Mouse (Mus musculus) forebrain, embryonic 14.5 days (tissue): ENCODE measurements around the gene Fscn1. TPM values are rescaled to one million over a fixed set of nuclear protein-coding genes. Genes with fewer than 3 reads are reported as not detected.

Experiments used
- ATAC-seq: fragments of 200-750 bp; cut with Nextera tagmentation; 2 replicates; pipeline ENCODE4 v1.8.0; 2017; ENCODE audit warnings: mild to moderate bottlenecking, moderate library complexity
- DNase-seq: peaks from one replicate; pipeline ENCODE4 v3.0.0-alpha.2; 2015; ENCODE audit warnings: low spot score
- H3K27ac ChIP-seq: fragments of 300-500 bp; sonication (generic); 2 replicates; pipeline ENCODE4 v1.5.1; 2014; ENCODE audit warnings: low read depth, mild to moderate bottlenecking, control low read depth, low read length, moderate library complexity
- H3K27me3 ChIP-seq: fragments of 300-500 bp; sonication (generic); replicated peaks from 2 replicates; pipeline ENCODE4 v1.6.1; 2014; ENCODE audit warnings: low read length, control low read depth, mixed read lengths; ENCODE audit not compliant: control insufficient read depth, insufficient read depth
- H3K36me3 ChIP-seq: fragments of 300-500 bp; sonication (generic); 2 replicates; pipeline ENCODE4 v1.6.1; 2014; ENCODE audit warnings: low read length, control low read depth; ENCODE audit not compliant: control insufficient read depth, insufficient read depth
- H3K4me1 ChIP-seq: fragments of 300-500 bp; sonication (generic); 2 replicates; pipeline ENCODE4 v1.6.1; 2014; ENCODE audit warnings: antibody characterized with exemption, low read length, control low read depth; ENCODE audit not compliant: control insufficient read depth, insufficient read depth
- H3K4me2 ChIP-seq: fragments of 300-500 bp; sonication (generic); 2 replicates; pipeline ENCODE4 v1.6.1; 2014; ENCODE audit warnings: mild to moderate bottlenecking, control low read depth, low read length
- H3K4me3 ChIP-seq: fragments of 300-500 bp; sonication (generic); 2 replicates; pipeline ENCODE4 v1.5.1; 2014; ENCODE audit warnings: low read depth, low read length, control low read depth
- H3K9ac ChIP-seq: fragments of 300-500 bp; sonication (generic); 2 replicates; pipeline ENCODE4 v1.6.1; 2014; ENCODE audit warnings: mild to moderate bottlenecking, low read length, control low read depth, moderate library complexity
- H3K9me3 ChIP-seq: fragments of 300-500 bp; sonication (generic); replicated peaks from 2 replicates; pipeline ENCODE4 v1.6.1; 2016; ENCODE audit warnings: low read length, control low read depth, mixed read lengths; ENCODE audit not compliant: control insufficient read depth
- WGBS: fragments of 180-500 bp; shearing (Covaris S2); extraction: QIAGEN DNeasy Blood & Tissue Kit; methylation state at CpG from one replicate; pipeline ENCODE4 v1.1.7; 2014; 5-methylcytosine and 5-hydroxymethylcytosine counted together
- polyA plus RNA-seq: library from polyadenylated mRNA; unstranded; fragments of >200 nt; fragmentation: Nextera tagmentation; extraction: Ambion mirVana; gene quantifications from 2 replicates; pipeline ENCODE4 v1.2.1, GENCODE M21; 2014

Fscn1 gene
- polyA plus RNA-seq, 1 experiment from 2014 or later, result 477 TPM

DNA sequence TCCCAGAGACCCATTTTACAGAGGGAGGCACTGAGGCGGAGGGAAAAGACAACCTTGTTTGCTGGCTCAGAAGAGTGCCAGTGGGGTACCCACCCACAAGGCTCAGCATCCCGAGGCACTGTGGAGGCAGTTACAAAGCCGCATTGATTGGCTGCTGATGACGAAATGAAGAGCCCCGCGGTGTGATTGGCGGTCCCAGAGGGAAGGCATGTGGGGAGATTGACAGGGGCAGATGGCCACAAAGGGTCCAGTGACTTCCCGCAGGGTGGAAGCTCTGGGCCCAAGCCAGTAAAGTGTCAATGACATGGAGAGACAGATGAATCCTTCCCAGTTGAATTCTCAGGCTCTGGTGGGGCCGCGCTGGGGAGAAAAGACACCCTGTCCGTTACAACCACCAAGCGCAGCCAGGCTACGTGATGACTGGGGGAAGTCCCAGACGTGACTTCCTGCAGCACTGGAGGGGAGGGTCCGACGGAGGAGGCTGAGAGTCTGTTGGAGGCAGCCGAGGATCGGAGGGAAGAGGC is 14.5 kb downstream of the Fscn1 start:
- Histone ChIP-seq H3K9ac (no peak overlapping the region), H3K9me3 (no peaks in the 10 kb centered on the region), H3K36me3 (peaks cover 46% of the 10 kb centered on the region), H3K27ac (peak overlapping the region; percentile 16; the same call in 1 of the 2 replicates), H3K4me1 (no peaks in the 10 kb centered on the region; the same call in 1 of the 2 replicates), H3K27me3 (no peaks in the 10 kb centered on the region), H3K4me3 (peak overlapping the region; percentile 5; the same call in 1 of the 2 replicates), H3K4me2 (peak overlapping the region; percentile 34)
- ATAC-seq (peak; percentile 92), DNase-seq (peak; percentile 93)
- 5% methylated on average over 18 of the region's 18 CpGs for WGBS

DNA sequence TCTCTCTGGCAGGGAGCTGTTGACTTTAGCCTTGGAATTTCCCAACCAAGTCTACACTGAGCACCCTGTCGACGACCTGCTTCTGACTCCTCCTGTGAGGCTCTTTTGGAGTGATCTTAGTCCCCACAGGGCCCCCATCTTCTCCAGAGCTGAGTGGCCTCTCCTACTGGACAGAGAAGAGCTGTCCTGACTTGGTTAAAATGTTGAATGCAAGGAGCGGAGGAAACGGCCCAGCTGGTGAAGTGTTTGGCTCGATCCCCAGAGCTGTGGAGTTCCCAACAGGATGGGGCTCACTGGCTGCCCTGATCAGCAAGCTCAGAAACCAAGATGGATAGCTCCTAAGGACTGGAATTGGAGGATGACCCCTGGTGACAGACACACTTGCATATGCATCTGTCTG is 16.4 kb downstream of the Fscn1 start:
- H3K36me3 ChIP-seq, result peaks cover 28% of the 10 kb centered on the region
- no peak overlapping the region for H3K4me2 ChIP-seq
- DNase-seq (no peak), ATAC-seq (no peak)
- H3K27me3 ChIP-seq, result no peaks in the 10 kb centered on the region
- WGBS, result 58% methylated on average over 5 of the region's 5 CpGs
- no peak overlapping the region for H3K4me3 ChIP-seq
- H3K9me3 ChIP-seq, result no peaks in the 10 kb centered on the region
- no peak overlapping the region for H3K27ac ChIP-seq
- H3K9ac ChIP-seq, result no peak overlapping the region
- no peaks in the 10 kb centered on the region; the same call in 1 of the 2 replicates for H3K4me1 ChIP-seq

DNA sequence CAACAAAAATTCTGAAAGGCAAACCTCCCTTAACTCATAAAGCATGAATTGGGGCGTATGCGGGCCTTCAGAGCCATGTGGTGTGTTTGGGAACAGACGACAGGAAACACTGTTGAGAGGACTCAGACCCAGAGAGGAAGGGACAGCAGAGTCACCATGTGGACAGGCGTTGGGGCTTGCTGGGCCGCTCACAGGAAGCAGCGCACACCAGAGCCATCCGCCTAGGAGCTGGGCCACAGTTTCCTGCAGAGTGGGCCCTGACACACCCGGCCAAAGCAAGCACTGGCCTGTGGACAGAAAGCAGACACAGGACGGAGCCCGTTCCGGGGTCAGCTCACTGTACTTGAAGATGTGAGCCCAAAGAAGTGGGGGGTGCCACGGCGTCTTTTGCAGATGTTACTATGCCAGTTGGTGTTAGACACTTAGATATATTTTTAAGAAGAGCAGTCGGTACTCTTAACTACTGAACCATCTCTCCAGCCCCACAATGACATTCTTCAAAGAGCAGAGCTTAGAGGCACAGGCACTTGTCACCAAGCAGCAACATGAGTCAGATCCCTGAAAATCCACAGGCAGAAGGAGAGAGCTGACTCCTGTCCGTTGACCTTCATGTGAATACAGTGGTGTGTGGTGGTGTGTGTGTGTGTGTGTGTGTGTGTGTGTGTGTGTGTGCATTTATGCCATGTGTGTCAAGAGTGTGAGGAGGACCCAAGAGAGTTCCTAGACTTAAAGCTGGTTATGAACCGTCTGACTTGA is 22.1 kb downstream of the Fscn1 start:
- no peak overlapping the region for H3K4me3 ChIP-seq
- no peak for ATAC-seq
- 83% methylated on average over 16 of the region's 16 CpGs for WGBS
- no peak overlapping the region for H3K4me2 ChIP-seq
- H3K9me3 ChIP-seq, result no peaks in the 10 kb centered on the region
- H3K27ac ChIP-seq, result 0 out of 2 replicates have a peak overlapping the region, but pooled peaks have one; percentile 9
- no peaks in the 10 kb centered on the region for H3K27me3 ChIP-seq
- no peaks in the 10 kb centered on the region for H3K36me3 ChIP-seq
- DNase-seq, result no peak
- no peaks in the 10 kb centered on the region for H3K4me1 ChIP-seq
- H3K9ac ChIP-seq, result no peak overlapping the region

DNA sequence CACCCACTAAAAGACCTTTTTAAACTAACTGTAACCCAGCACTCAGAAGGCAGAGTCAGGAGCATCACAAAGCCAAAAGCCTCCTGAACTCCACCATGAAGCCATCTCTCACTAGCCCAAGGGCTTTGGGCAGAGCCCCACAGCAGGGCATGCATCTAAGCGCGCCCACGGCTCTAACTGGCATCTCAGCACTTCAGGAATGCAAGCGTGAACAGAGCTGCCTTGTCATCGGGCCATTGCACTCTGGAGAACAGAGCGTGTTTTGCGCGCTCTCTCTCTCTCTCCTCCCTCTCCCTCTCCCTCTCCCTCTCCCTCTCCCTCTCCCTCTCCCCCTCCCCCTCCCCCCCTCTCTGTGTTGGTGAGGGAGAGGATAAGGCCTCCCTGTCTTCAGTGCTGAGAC is 23.0 kb downstream of the Fscn1 start:
- H3K9me3 ChIP-seq, result no peaks in the 10 kb centered on the region
- 60% methylated on average over 8 of the region's 8 CpGs for WGBS
- no peaks in the 10 kb centered on the region for H3K27me3 ChIP-seq
- H3K36me3 ChIP-seq, result no peaks in the 10 kb centered on the region
- H3K4me3 ChIP-seq, result no peak overlapping the region
- H3K27ac ChIP-seq, result no peak overlapping the region
- H3K4me1 ChIP-seq, result no peaks in the 10 kb centered on the region
- H3K9ac ChIP-seq, result no peak overlapping the region
- DNase-seq (no peak), ATAC-seq (no peak)
- no peak overlapping the region for H3K4me2 ChIP-seq

DNA sequence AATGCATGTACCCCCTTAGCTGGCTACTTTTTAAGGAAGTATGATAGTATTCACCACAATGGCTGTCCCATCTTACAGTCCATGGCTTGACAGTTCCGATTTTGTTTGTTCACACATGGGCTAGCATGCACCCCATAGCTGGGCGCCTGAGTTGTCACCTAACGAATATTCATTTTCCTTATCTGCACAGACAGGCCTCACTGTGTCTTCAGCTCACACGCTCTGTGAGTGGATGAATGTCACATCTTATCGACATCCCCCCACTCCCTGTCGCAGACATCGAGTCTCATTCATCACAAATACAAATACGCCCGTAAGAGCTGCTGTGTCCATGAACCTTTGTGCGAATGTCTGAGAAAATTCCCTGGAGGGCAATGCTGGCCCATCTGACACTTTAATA is 24.1 kb downstream of the Fscn1 start:
- DNase-seq (no peak), ATAC-seq (no peak)
- Histone ChIP-seq H3K27me3 (no peaks in the 10 kb centered on the region), H3K4me2 (no peak overlapping the region), H3K9ac (no peak overlapping the region), H3K27ac (no peak overlapping the region), H3K9me3 (no peaks in the 10 kb centered on the region), H3K4me1 (no peaks in the 10 kb centered on the region), H3K36me3 (no peaks in the 10 kb centered on the region), H3K4me3 (no peak overlapping the region)
- WGBS, result 92% methylated on average over 10 of the region's 10 CpGs

DNA sequence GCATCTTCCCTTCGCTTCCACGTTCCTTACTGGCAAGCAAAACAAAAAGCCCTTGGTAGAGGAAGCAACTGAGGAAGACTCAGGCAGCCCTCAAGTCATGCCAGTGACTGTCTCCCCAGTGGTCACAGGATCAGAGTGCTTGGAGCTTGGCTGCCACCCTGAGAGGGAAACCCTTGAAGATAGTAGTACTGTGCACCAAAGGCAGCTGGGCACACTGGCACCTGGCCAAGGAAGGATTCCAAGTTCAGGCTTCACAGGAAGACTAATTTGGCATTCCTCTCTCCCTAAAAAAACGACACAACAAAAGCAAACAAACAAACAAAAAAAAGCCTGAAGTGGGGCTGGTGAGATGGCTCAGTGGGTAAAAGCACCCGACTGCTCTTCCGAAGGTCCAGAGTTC is 28.4 kb downstream of the Fscn1 start:
- H3K4me3 ChIP-seq, result no peak overlapping the region
- no peak overlapping the region for H3K4me2 ChIP-seq
- 0 out of 2 replicates have a peak overlapping the region, but pooled peaks have one; percentile 5 for H3K27ac ChIP-seq
- ATAC-seq (no peak), DNase-seq (peak; percentile 69)
- 68% methylated on average over 5 of the region's 5 CpGs for WGBS
- no peaks in the 10 kb centered on the region for H3K9me3 ChIP-seq
- peaks cover 33% of the 10 kb centered on the region for H3K36me3 ChIP-seq
- no peak overlapping the region for H3K9ac ChIP-seq
- no peaks in the 10 kb centered on the region for H3K4me1 ChIP-seq
- no peaks in the 10 kb centered on the region for H3K27me3 ChIP-seq

DNA sequence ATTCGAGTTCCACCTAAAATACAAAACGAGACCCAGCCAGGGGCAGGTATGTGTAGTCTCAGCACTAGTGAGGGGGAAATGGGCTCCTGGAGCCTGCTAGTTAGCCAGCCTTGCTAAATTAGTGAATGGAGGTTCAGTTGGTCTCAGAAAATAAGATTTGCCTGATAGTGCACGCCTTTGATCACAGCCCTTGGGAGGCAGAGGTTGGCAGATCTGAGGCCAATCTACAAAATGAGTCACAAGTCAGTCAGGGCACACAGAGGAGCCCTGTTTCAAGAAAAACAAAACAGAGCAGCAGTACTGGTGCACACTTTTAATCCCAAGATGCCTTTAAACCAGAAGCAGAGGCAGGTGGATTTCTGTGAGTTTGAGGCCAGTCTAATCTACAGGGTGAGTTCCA is 29.0 kb downstream of the Fscn1 start:
- H3K4me2 ChIP-seq, result no peak overlapping the region
- no peak overlapping the region for H3K27ac ChIP-seq
- WGBS, result 92% methylated on average over 3 of the region's 3 CpGs
- no peaks in the 10 kb centered on the region for H3K27me3 ChIP-seq
- H3K36me3 ChIP-seq, result peaks cover 35% of the 10 kb centered on the region
- DNase-seq (no peak), ATAC-seq (no peak)
- no peak overlapping the region for H3K9ac ChIP-seq
- no peaks in the 10 kb centered on the region for H3K4me1 ChIP-seq
- H3K9me3 ChIP-seq, result no peaks in the 10 kb centered on the region
- no peak overlapping the region for H3K4me3 ChIP-seq

DNA sequence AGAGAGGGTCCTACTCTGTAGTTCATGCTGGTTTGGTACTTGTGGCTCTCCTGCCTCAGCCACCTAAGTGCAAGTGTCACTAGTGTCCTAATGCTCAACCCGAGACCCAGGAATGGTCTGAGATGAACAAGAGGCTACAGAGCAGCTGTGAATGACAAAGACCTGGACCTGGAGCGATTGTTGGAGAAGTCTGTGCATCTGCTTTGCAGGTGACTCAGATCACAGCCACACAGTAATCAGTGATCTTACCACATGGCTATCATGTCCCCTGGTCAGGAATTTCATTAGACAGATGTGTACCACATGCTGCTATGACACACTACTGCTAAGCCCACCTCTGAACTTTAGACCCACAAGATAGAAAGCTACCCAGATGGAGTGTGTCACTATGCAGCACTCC is 34.6 kb downstream of the Fscn1 start:
- ATAC-seq (no peak), DNase-seq (no peak)
- Histone ChIP-seq H3K4me2 (no peak overlapping the region), H3K4me3 (no peak overlapping the region), H3K9me3 (no peaks in the 10 kb centered on the region), H3K27ac (no peak overlapping the region), H3K27me3 (no peaks in the 10 kb centered on the region), H3K9ac (no peak overlapping the region), H3K4me1 (no peaks in the 10 kb centered on the region), H3K36me3 (peaks cover 39% of the 10 kb centered on the region)
- 90% methylated on average over 2 of the region's 2 CpGs for WGBS

DNA sequence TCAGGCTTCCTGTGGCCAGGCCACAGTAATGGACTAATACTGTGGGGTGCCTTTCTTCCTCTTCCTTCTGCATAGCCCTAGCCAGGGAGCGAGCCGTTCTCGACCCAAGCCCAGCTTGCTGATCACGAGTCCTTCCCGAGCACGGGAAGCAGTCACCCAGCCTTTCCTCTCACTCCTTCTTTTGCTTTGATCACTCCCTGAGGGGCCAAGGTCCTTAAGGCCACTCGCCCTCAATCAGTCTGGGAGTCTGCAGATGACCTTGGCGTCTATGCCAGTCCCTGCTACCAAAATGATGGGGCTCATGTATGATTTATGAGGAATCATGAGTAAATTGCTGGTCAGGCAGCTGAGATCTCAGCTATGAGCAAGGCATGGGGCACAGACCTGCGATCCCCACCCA is 37.4 kb downstream of the Fscn1 start:
- Histone ChIP-seq H3K4me2 (no peak overlapping the region), H3K4me3 (no peak overlapping the region), H3K9me3 (no peaks in the 10 kb centered on the region), H3K27ac (no peak overlapping the region), H3K27me3 (no peaks in the 10 kb centered on the region), H3K4me1 (no peaks in the 10 kb centered on the region), H3K9ac (no peak overlapping the region), H3K36me3 (peaks cover 14% of the 10 kb centered on the region)
- DNase-seq (no peak), ATAC-seq (no peak)
- 89% methylated on average over 9 of the region's 9 CpGs for WGBS
